Mouse (Mus musculus) left cerebral cortex, postnatal 10 days (tissue): Measurements from ENCODE around the gene Tfap2b. TPM values are rescaled to one million over a fixed set of nuclear protein-coding genes. Genes with fewer than 3 reads are reported as not detected.

ENCODE experiments used
- total RNA-seq, 2 experiments: library from RNA; stranded (reverse); gene quantifications; 2 replicates each; pipeline ENCODE4 v1.2.3; 2021

Gene Tfap2b
- total RNA-seq, 2 experiments from 2014 or later: 0.56 to 1.8 TPM

Other genes with a start within 250 kb of the Tfap2b start
- gene Tfap2d, start 105.9 kb upstream of the Tfap2b start, total RNA-seq: 1 to 10 TPM; 6.3 to 8.2 TPM